Mouse (Mus musculus): ENCODE measurements around the gene Zfp143.

- TF ChIP-seq CTCF (IDR thresholded peaks at IDR 0.05; ENCODE audit: low read depth) (no peak), EP300 (IDR thresholded peaks at IDR 0.05; ENCODE audit: low read depth) (no peak)
Measured at GRCm38 (mm10) chr7:110128566-110128965, 67.5 kb downstream of the Zfp143 start.

Measured in heart, postnatal 0 days (tissue).